Mouse (Mus musculus): Measurements from ENCODE around the gene A830031A19Rik.

DNA sequence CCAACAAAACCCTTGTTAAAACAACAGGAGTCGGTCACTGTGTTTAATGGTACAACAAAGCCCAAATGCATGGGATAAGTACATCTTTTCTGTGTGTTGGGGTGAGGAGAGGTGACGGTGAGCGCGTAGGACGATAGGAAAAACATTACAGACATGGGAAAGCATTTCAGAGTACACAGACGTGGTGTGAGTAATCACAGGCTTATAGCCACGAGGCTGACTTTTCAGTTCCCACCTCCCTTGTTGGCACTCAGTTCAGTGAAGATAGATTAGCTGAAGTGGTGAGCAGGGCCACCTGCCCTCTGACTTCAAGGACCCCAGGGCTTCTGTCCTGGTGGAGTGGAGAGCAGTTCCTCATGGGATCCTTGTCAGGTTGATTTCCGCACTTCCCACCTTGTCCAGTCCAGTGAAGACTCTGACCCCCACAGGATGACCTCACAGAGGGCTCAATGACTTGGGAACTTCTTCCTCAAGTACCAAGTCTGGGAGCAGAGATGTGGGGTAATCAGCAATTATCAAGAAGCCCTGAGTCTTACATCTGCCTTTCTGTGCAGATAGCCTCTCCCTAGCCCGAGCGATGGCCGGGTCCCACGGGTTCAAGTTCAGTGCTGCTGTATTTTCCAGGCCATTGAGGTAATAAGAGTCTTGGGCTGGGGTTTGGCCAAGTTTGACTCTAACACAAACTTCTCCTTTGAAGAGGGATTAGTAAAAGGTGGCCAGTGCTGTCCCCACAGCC is 40.3 kb upstream of the A830031A19Rik start:
- no peak for TF ChIP-seq CTCF (IDR thresholded peaks at IDR 0.05; ENCODE audit: insufficient read depth, low read depth, low read length)
- TF ChIP-seq POLR2A (IDR thresholded peaks at IDR 0.05; ENCODE audit: insufficient read depth, low read depth, low read length): no peak
